Mouse (Mus musculus) lung, postnatal 0 days (tissue): ENCODE measurements around the gene Mdk.

ENCODE experiments used
- CTCF ChIP-seq: IDR thresholded peaks from 2 replicates; pipeline ENCODE4 v1.5.1; 2016; ENCODE audit warnings: antibody characterized with exemption, mild to moderate bottlenecking
- EP300 ChIP-seq: IDR thresholded peaks from 2 replicates; pipeline ENCODE4 v1.6.1; 2016; ENCODE audit warnings: antibody characterized with exemption, mild to moderate bottlenecking, control low read depth

- TF ChIP-seq EP300: no peak
- TF ChIP-seq CTCF: no peak
Observed at GRCm38 (mm10) chr2:91973416-91974135, 41.5 kb upstream of the Mdk start.
